8 mouse cellular contexts compared by ENCODE assay signal in genomic region chr11:43528683-43529499, GRCm38 (mm10). TPM values are rescaled to one million over a fixed set of nuclear protein-coding genes. Genes with fewer than 3 reads are reported as not detected.
DNase-seq lines count a peak whose midpoint lies in the region; ATAC-seq lines count a peak whose summit lies in the region.

Gene Ccnjl, plus strand, starts transcription at chr11:43528784.

- H3K27ac ChIP-seq in hindbrain, embryonic 13.5 days = peak within 1 kb of the TSS; percentile 89
- peak within 1 kb of the TSS; percentile 82 for H3K27ac ChIP-seq in limb, embryonic 11.5 days (replicated peaks; ENCODE audit: low read depth, low read length)
- H3K27ac ChIP-seq in midbrain, embryonic 10.5 days (replicated peaks) = peak within 1 kb of the TSS; percentile 97

- H3K9ac ChIP-seq in hindbrain, embryonic 13.5 days = peak within 1 kb of the TSS; percentile 84
- peak within 1 kb of the TSS; percentile 86 for H3K9ac ChIP-seq in limb, embryonic 11.5 days (ENCODE audit: low read length)

- no peaks in the 10 kb centered on the region for H3K27me3 ChIP-seq in hindbrain, embryonic 13.5 days
- H3K27me3 ChIP-seq in limb, embryonic 11.5 days (ENCODE audit: control insufficient read depth, insufficient read depth, low read length) = no peaks in the 10 kb centered on the region
- peaks cover 6% of the 10 kb centered on the region; the same call in 1 of the 2 replicates for H3K27me3 ChIP-seq in midbrain, embryonic 10.5 days (ENCODE audit: low read depth, poor library complexity, severe bottlenecking)

- H3K4me1 ChIP-seq in hindbrain, embryonic 13.5 days (replicated peaks) = peaks cover 39% of the 10 kb centered on the region
- H3K4me1 ChIP-seq in limb, embryonic 11.5 days (ENCODE audit: control insufficient read depth, insufficient read depth, low read length) = peaks cover 8% of the 10 kb centered on the region
- peaks cover 36% of the 10 kb centered on the region for H3K4me1 ChIP-seq in midbrain, embryonic 10.5 days

- peak; percentile 86 for ATAC-seq in hindbrain, embryonic 13.5 days (ENCODE audit: low FRiP score)
- peak; percentile 82 for ATAC-seq in limb, embryonic 11.5 days (ENCODE audit: insufficient number of reproducible peaks, low FRiP score, low TSS enrichment, low read depth)
- ATAC-seq in inflammation-experienced regulatory T-cells, adult 6 months = no peak

- H3K4me2 ChIP-seq in hindbrain, embryonic 13.5 days = peak within 1 kb of the TSS; percentile 97
- H3K4me2 ChIP-seq in limb, embryonic 11.5 days (ENCODE audit: low read depth, severe bottlenecking) = peak within 1 kb of the TSS; percentile 85

- WGBS in hindbrain, embryonic 13.5 days = under 1% methylated on average over 65 of the region's 79 CpGs
- WGBS in limb, embryonic 11.5 days = under 1% methylated on average over 72 of the region's 79 CpGs
- under 1% methylated on average over 79 of the region's 79 CpGs for WGBS in midbrain, embryonic 10.5 days

- DNase-seq in adrenal gland, adult (ENCODE audit: inconsistent age in 2 of 2, low spot score in 1 of 2) = peak; percentile 77 to 89
- peak; percentile 79 for DNase-seq in cerebellum, adult 9-11 months
- peak; percentile 30 to 39 for DNase-seq in frontal cortex, postnatal 36 days (ENCODE audit: low spot score in 2 of 2)
- DNase-seq in limb, embryonic 11.5 days (ENCODE audit: low spot score) = peak; percentile 85
- peak; percentile 86 for DNase-seq in midbrain, embryonic 10.5 days (ENCODE audit: low spot score)
- peak; percentile 73 for DNase-seq in right cerebral cortex, postnatal 4 days

- H3K4me3 ChIP-seq in hindbrain, embryonic 13.5 days = peak within 1 kb of the TSS; percentile 78
- H3K4me3 ChIP-seq in limb, embryonic 11.5 days (ENCODE audit: low read depth, low read length) = peak within 1 kb of the TSS; percentile 87
- H3K4me3 ChIP-seq in midbrain, embryonic 10.5 days = peak within 1 kb of the TSS; percentile 75

- H3K9me3 ChIP-seq in hindbrain, embryonic 13.5 days = no peaks in the 10 kb centered on the region
- no peaks in the 10 kb centered on the region for H3K9me3 ChIP-seq in limb, embryonic 11.5 days (ENCODE audit: control insufficient read depth, low read length)
- H3K9me3 ChIP-seq in midbrain, embryonic 10.5 days (replicated peaks) = no peaks in the 10 kb centered on the region

- peaks cover 5% of the 10 kb centered on the region; the same call in 1 of the 2 replicates for H3K36me3 ChIP-seq in hindbrain, embryonic 13.5 days
- peaks cover under 1% of the 10 kb centered on the region; the same call in 1 of the 2 replicates for H3K36me3 ChIP-seq in limb, embryonic 11.5 days (ENCODE audit: control insufficient read depth, insufficient read depth, low read length)
- H3K36me3 ChIP-seq in midbrain, embryonic 10.5 days = peaks cover 35% of the 10 kb centered on the region

RNA-seq across cellular contexts. Expression of gene Ccnjl, which starts in this region (rescaled TPM):
- 18.5 and 20.8 TPM in 2 replicates for polyA plus RNA-seq in hindbrain, embryonic 13.5 days (2015; fragmentation: Nextera tagmentation; extraction: Ambion mirVana)
- polyA plus RNA-seq in limb, embryonic 11.5 days (2014; fragmentation: Nextera tagmentation; extraction: Ambion mirVana) = 33.8 and 34.2 TPM in 2 replicates
- polyA plus RNA-seq in midbrain, embryonic 10.5 days (2016; fragmentation: Nextera tagmentation; extraction: Ambion mirVana) = 40.3 and 41.3 TPM in 2 replicates
- polyA plus RNA-seq in inflammation-experienced regulatory T-cells, adult 6 months (2017; shearing (Covaris generic)) = not detected

Comparison
In these comparisons a context has a peak if more than half of its experiments do, and no peak if none do; other contexts are left out.
1. DNase-seq: peak in every context shown above with its lines; median percentile 86 in midbrain, embryonic 10.5 days; 85 in limb, embryonic 11.5 days; 83 in adrenal gland, adult; 79 in cerebellum, adult 9-11 months; 73 in right cerebral cortex, postnatal 4 days; 34 in frontal cortex, postnatal 36 days.